Mouse (Mus musculus) central nervous system, embryonic 14 days (tissue): ENCODE results near the gene Zdhhc3. TPM values are rescaled to one million over a fixed set of nuclear protein-coding genes. Genes with fewer than 3 reads are reported as not detected.

ENCODE experiments used
- polyA plus RNA-seq: library from polyadenylated mRNA; depleted of rRNA; stranded (reverse); fragments of >200 nt; gene quantifications from 2 replicates; pipeline ENCODE4 v1.2.3, GENCODE M21; 2012; rRNA removed

The Zdhhc3 gene
- 60.8 and 61.5 TPM in 2 replicates for polyA plus RNA-seq

GRCm38 (mm10) chr9:123112805-123113521 is at the start of gene Zdhhc3, which contains the start of gene Exosc7:
Zdhhc3 (minus strand) TSS chr9:123113205.
Exosc7 (plus strand) TSS chr9:123113215.

GRCm38 (mm10) chr9:123150241-123151020 is 37.4 kb upstream of the Zdhhc3 start, which contains the start of gene Clec3b:
Clec3b (plus strand) TSS chr9:123150946.

DNA sequence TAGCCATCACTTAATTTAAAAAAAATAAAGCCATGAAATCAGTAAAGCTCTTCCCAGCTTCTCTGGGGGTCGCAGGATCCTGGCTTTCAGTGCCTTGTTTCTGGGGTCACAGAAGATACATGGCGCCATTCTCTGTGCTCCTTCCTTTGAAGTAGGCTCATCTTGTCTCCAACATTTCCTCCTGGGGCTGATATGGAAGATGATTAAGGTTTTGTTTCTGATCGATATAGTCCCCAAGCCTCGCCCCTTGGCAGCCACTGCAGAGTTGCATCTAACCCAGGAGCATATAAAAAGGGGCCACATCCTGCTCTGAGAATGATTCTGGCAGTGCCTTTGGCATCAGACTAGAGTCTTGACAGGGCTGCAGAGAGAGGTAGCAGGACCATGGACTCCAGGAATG is 78.6 kb downstream of the Zdhhc3 start, which contains the start of gene Tgm4:
Tgm4 (plus strand) TSS at position 301 of the 400 bp plus-strand sequence.

GRCm38 (mm10) chr9:123020995-123021631 is 91.9 kb downstream of the Zdhhc3 start, which contains the start of gene Tmem42:
Tmem42 (plus strand) TSS chr9:123021326.

Other genes with a start within 250 kb of the Zdhhc3 start
- gene Zfp445, start 247.2 kb downstream of the Zdhhc3 start, polyA plus RNA-seq, result 187 and 190 TPM in 2 replicates
- gene Zkscan7, start 227.5 kb downstream of the Zdhhc3 start, polyA plus RNA-seq, result 7.5 and 8.8 TPM in 2 replicates
- gene Zfp105, start 190.1 kb downstream of the Zdhhc3 start, polyA plus RNA-seq, result 14.2 and 15.0 TPM in 2 replicates
- gene 1110059G10Rik, start 162.2 kb downstream of the Zdhhc3 start, polyA plus RNA-seq, result 19.4 and 20.4 TPM in 2 replicates
- gene Kif15, start 162.2 kb downstream of the Zdhhc3 start, polyA plus RNA-seq, result 26.2 and 30.5 TPM in 2 replicates
- 16.9 and 18.3 TPM in 2 replicates for gene Tmem42, start 91.9 kb downstream of the Zdhhc3 start, polyA plus RNA-seq
- gene Tgm4, start 78.5 kb downstream of the Zdhhc3 start, polyA plus RNA-seq, result 0.45 and 0.52 TPM in 2 replicates
- 92.6 and 92.7 TPM in 2 replicates for gene Exosc7, start within 50 bp of the Zdhhc3 start, polyA plus RNA-seq
- gene Clec3b, start 37.7 kb upstream of the Zdhhc3 start, polyA plus RNA-seq, result 3.6 and 6.6 TPM in 2 replicates
- gene Cdcp1, start 102.8 kb upstream of the Zdhhc3 start, polyA plus RNA-seq, result 0.11 and 1.6 TPM in 2 replicates
- gene Tmem158, start 147.6 kb upstream of the Zdhhc3 start, polyA plus RNA-seq, result 29.9 and 30.8 TPM in 2 replicates